Comparison of ENCODE assay signal across 8 mouse cellular contexts in the genomic region with DNA sequence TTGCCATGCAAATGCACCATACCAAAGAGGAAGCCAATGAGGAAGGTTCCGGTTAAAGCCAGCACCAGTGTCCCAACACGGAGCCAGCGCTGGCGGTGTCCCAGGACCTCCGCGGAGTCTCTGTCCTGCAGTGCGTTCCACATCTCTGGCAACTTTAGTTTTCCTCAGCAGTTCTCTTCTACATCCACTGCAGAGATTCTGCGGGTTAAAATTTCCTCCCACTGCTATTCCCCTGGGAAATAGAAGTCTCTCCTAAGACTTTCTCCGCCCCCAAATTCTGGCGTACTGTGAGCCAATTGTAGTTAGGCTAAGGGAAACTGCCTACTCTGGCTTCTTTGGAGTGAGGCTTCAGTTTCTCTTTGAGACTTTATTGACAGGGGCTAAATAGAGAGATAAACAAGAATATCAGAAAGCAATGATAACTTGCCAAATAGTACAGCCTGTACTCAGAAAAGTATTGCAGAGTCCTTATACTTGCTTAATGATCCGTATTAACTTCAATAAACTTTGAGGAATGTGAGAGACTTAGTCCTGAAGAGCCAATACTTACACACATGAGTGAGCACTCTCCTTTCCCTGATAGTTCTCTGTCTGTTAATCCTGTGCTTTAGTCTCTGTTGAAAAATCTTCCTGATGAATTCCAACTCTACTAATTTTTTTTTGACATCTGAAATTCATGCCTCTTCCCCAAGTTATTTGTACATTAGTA. TPM values are rescaled to one million over a fixed set of nuclear protein-coding genes. Genes with fewer than 3 reads are reported as not detected.
DNase-seq lines count a peak whose midpoint lies in the region; ATAC-seq and TF ChIP-seq lines count a peak whose summit lies in the region.

A gene (minus strand): TSS at position 327 of the 709 bp plus-strand sequence.

- H3K9ac ChIP-seq in intestine, embryonic 15.5 days, result no peak within 1 kb of the TSS
- H3K9ac ChIP-seq in intestine, postnatal 0 days (ENCODE audit: low read depth, low read length), result no peak within 1 kb of the TSS
- no peak within 1 kb of the TSS for H3K9ac ChIP-seq in heart, postnatal 0 days (replicated peaks; ENCODE audit: low read depth, low read length)
- no peak within 1 kb of the TSS; the same call in 1 of the 2 replicates for H3K9ac ChIP-seq in midbrain, postnatal 0 days (replicated peaks; ENCODE audit: low read length, poor library complexity, severe bottlenecking)

- peak within 1 kb of the TSS; percentile 40 for H3K4me2 ChIP-seq in intestine, embryonic 15.5 days (replicated peaks)
- H3K4me2 ChIP-seq in intestine, postnatal 0 days (replicated peaks; ENCODE audit: low read depth), result no peak within 1 kb of the TSS
- peak within 1 kb of the TSS; percentile 46 for H3K4me2 ChIP-seq in heart, postnatal 0 days (ENCODE audit: low read depth, low read length)
- H3K4me2 ChIP-seq in midbrain, postnatal 0 days (ENCODE audit: low read depth, low read length, poor library complexity, severe bottlenecking), result peak within 1 kb of the TSS; percentile 56

- H3K4me3 ChIP-seq in intestine, embryonic 15.5 days (replicated peaks), result no peak within 1 kb of the TSS
- no peak within 1 kb of the TSS for H3K4me3 ChIP-seq in intestine, postnatal 0 days (ENCODE audit: low read depth, low read length)
- peak within 1 kb of the TSS; percentile 25 for H3K4me3 ChIP-seq in heart, postnatal 0 days (ENCODE audit: low read depth, low read length)
- peak within 1 kb of the TSS; percentile 31 for H3K4me3 ChIP-seq in midbrain, postnatal 0 days (ENCODE audit: low read depth, low read length)

- H3K27me3 ChIP-seq in intestine, embryonic 15.5 days (replicated peaks), result no peaks in the 10 kb centered on the region
- no peaks in the 10 kb centered on the region for H3K27me3 ChIP-seq in intestine, postnatal 0 days (replicated peaks; ENCODE audit: control insufficient read depth, insufficient read depth, low read length)
- no peaks in the 10 kb centered on the region for H3K27me3 ChIP-seq in heart, postnatal 0 days (ENCODE audit: control insufficient read depth, insufficient read depth, low read length)
- no peaks in the 10 kb centered on the region for H3K27me3 ChIP-seq in midbrain, postnatal 0 days (ENCODE audit: insufficient read depth, low read length)

- H3K36me3 ChIP-seq in intestine, embryonic 15.5 days, result no peaks in the 10 kb centered on the region
- H3K36me3 ChIP-seq in intestine, postnatal 0 days (ENCODE audit: control insufficient read depth, insufficient read depth), result no peaks in the 10 kb centered on the region
- no peaks in the 10 kb centered on the region for H3K36me3 ChIP-seq in heart, postnatal 0 days (replicated peaks; ENCODE audit: control insufficient read depth, insufficient read depth, low read length)
- no peaks in the 10 kb centered on the region for H3K36me3 ChIP-seq in midbrain, postnatal 0 days (ENCODE audit: insufficient read depth, low read length)

- ATAC-seq in intestine, embryonic 15.5 days, result no peak
- ATAC-seq in intestine, postnatal 0 days, result no peak
- no peak for ATAC-seq in heart, postnatal 0 days (ENCODE audit: insufficient read depth, low read depth)
- peak; percentile 47; the same call in 1 of the 2 replicates for ATAC-seq in midbrain, postnatal 0 days (ENCODE audit: low FRiP score)

- 9% methylated on average over 11 of the region's 11 CpGs for WGBS in intestine, embryonic 15.5 days
- 10% methylated on average over 11 of the region's 11 CpGs for WGBS in intestine, postnatal 0 days
- 6% methylated on average over 11 of the region's 11 CpGs for whole genome bisulfite sequencing in heart, postnatal 0 days
- WGBS in midbrain, postnatal 0 days, result 5% methylated on average over 11 of the region's 11 CpGs

- H3K4me1 ChIP-seq in intestine, embryonic 15.5 days (replicated peaks), result no peaks in the 10 kb centered on the region
- no peaks in the 10 kb centered on the region for H3K4me1 ChIP-seq in intestine, postnatal 0 days (replicated peaks; ENCODE audit: control insufficient read depth, insufficient read depth, low read length)
- no peaks in the 10 kb centered on the region for H3K4me1 ChIP-seq in heart, postnatal 0 days (ENCODE audit: control insufficient read depth, insufficient read depth)
- no peaks in the 10 kb centered on the region for H3K4me1 ChIP-seq in midbrain, postnatal 0 days (ENCODE audit: insufficient read depth, low read length)

- H3K27ac ChIP-seq in intestine, embryonic 15.5 days, result no peak within 1 kb of the TSS
- H3K27ac ChIP-seq in intestine, postnatal 0 days (ENCODE audit: low read depth, low read length), result no peak within 1 kb of the TSS
- no peak within 1 kb of the TSS for H3K27ac ChIP-seq in heart, postnatal 0 days (ENCODE audit: low read depth)
- 0 out of 2 replicates have a peak within 1 kb of the TSS, but pooled peaks have one; percentile 14 for H3K27ac ChIP-seq in midbrain, postnatal 0 days (ENCODE audit: low read depth, low read length)

- no peak for TF ChIP-seq EP300 in heart, postnatal 0 days (IDR thresholded peaks at IDR 0.05; ENCODE audit: low read depth)

- no peaks in the 10 kb centered on the region for H3K9me3 ChIP-seq in intestine, embryonic 15.5 days
- no peaks in the 10 kb centered on the region for H3K9me3 ChIP-seq in intestine, postnatal 0 days (ENCODE audit: control insufficient read depth)
- no peaks in the 10 kb centered on the region for H3K9me3 ChIP-seq in heart, postnatal 0 days (replicated peaks; ENCODE audit: control insufficient read depth, low read length)
- no peaks in the 10 kb centered on the region for H3K9me3 ChIP-seq in midbrain, postnatal 0 days (ENCODE audit: low read length)

- no peak for TF ChIP-seq CTCF in intestine, postnatal 0 days (IDR thresholded peaks at IDR 0.05; ENCODE audit: low read depth)
- no peak for TF ChIP-seq CTCF in heart, postnatal 0 days (IDR thresholded peaks at IDR 0.05; ENCODE audit: low read depth)
- TF ChIP-seq CTCF in midbrain, postnatal 0 days (IDR thresholded peaks at IDR 0.05), result no peak

- DNase-seq in embryo, embryonic 10.5 days (ENCODE audit: low spot score), result peak; percentile 62
- DNase-seq in heart, postnatal 0 days (ENCODE audit: low spot score), result no peak
- peak; percentile 33 to 43 for DNase-seq in layer of hippocampus, postnatal 10 days (ENCODE audit: low spot score in 2 of 2)
- DNase-seq in midbrain, postnatal 0 days (ENCODE audit: low spot score), result peak; percentile 79
- DNase-seq in T-cell, adult 2 months (ENCODE audit: low spot score), result no peak
- DNase-seq in adrenal gland, adult 18-20 months (ENCODE audit: low spot score in 2 of 2), result no peak

RNA-seq across cellular contexts. Expression of the gene that starts here (rescaled TPM):
- 0.23 TPM in 1 of 2 replicates, not detected in the other for polyA plus RNA-seq in intestine, embryonic 15.5 days (2015; fragmentation: Nextera tagmentation; extraction: Ambion mirVana)
- not detected in 2 replicates for polyA plus RNA-seq in intestine, postnatal 0 days (2015; fragmentation: Nextera tagmentation; extraction: Ambion mirVana)
- total RNA-seq in heart, postnatal 0 days (2014; rRNA removed; ENCODE audit: low replicate concordance), result 0.04 TPM in 1 of 2 replicates, not detected in the other
- 0.33 and 0.37 TPM in 2 replicates for polyA plus RNA-seq in heart, postnatal 0 days (2015; fragmentation: Nextera tagmentation; extraction: Ambion mirVana)
- total RNA-seq in layer of hippocampus, postnatal 10 days (2021), result 1 to 10 TPM; 5.0 to 5.5 TPM
- total RNA-seq in midbrain, postnatal 0 days (2014; rRNA removed), result 2.0 and 2.8 TPM in 2 replicates
- polyA plus RNA-seq in midbrain, postnatal 0 days (2015; fragmentation: Nextera tagmentation; extraction: Ambion mirVana), result 1.3 and 1.9 TPM in 2 replicates
- total RNA-seq in adrenal gland, adult 18-20 months (2021), result 1 to 10 TPM; 1.2 to 1.8 TPM

Comparison
In these comparisons a context has a peak if more than half of its experiments do, and no peak if none do; other contexts are left out.
1. H3K4me3 ChIP-seq: peak in heart, postnatal 0 days (single experiment) and midbrain, postnatal 0 days (single experiment); none in intestine, embryonic 15.5 days (single experiment) and intestine, postnatal 0 days (single experiment).
2. DNase-seq: peak in embryo, embryonic 10.5 days (single experiment), layer of hippocampus, postnatal 10 days (2 of 2) and midbrain, postnatal 0 days (single experiment); none in heart, postnatal 0 days (single experiment), T-cell, adult 2 months (single experiment) and adrenal gland, adult 18-20 months (0 of 2).